Mouse (Mus musculus) forebrain, postnatal 0 days (tissue): ENCODE measurements around the gene Fbxo7. TPM values are rescaled to one million over a fixed set of nuclear protein-coding genes. Genes with fewer than 3 reads are reported as not detected.
A peak's percentile ranks its signal among the peaks of the same experiment; 100 is the strongest.

Source experiments
- ATAC-seq: fragments of 200-750 bp; cut with Nextera tagmentation; 2 replicates; pipeline ENCODE4 v1.8.0; 2017; ENCODE audit warnings: mild to moderate bottlenecking, moderate library complexity
- DNase-seq: peaks from one replicate; pipeline ENCODE4 v3.0.0-alpha.2; 2015
- H3K27ac ChIP-seq: fragments of 300-500 bp; sonication (generic); 2 replicates; pipeline ENCODE4 v1.5.1; 2014; ENCODE audit warnings: low read depth, mild to moderate bottlenecking, antibody characterized with exemption, low read length, moderate library complexity, mixed read lengths
- H3K27me3 ChIP-seq: fragments of 300-500 bp; sonication (generic); 2 replicates; pipeline ENCODE4 v1.6.1; 2014; ENCODE audit warnings: mild to moderate bottlenecking, low read length, mixed read lengths; ENCODE audit not compliant: insufficient read depth
- H3K36me3 ChIP-seq: fragments of 300-500 bp; sonication (generic); 2 replicates; pipeline ENCODE4 v1.6.1; 2014; ENCODE audit warnings: mild to moderate bottlenecking, moderate library complexity; ENCODE audit not compliant: insufficient read depth
- H3K4me1 ChIP-seq: fragments of 300-500 bp; sonication (generic); 2 replicates; pipeline ENCODE4 v1.6.1; 2014; ENCODE audit warnings: antibody characterized with exemption; ENCODE audit not compliant: insufficient read depth
- H3K4me2 ChIP-seq: fragments of 300-500 bp; sonication (generic); 2 replicates; pipeline ENCODE4 v1.6.1; 2014; ENCODE audit warnings: low read depth, mild to moderate bottlenecking, moderate library complexity
- H3K4me3 ChIP-seq: fragments of 300-500 bp; sonication (generic); 2 replicates; pipeline ENCODE4 v1.5.1; 2014; ENCODE audit warnings: low read depth, low read length, mixed read lengths
- H3K9ac ChIP-seq: fragments of 300-500 bp; sonication (generic); 2 replicates; pipeline ENCODE4 v1.6.1; 2014; ENCODE audit warnings: mild to moderate bottlenecking
- H3K9me3 ChIP-seq: fragments of 300-500 bp; sonication (generic); 2 replicates; pipeline ENCODE4 v1.6.1; 2016; ENCODE audit warnings: low read length
- CTCF ChIP-seq: sonication (generic); IDR thresholded peaks from 2 replicates; pipeline ENCODE4 v1.5.1; 2016; ENCODE audit warnings: antibody characterized with exemption, control low read depth, low read depth
- WGBS: fragments of 180-500 bp; shearing (Covaris S2); extraction: QIAGEN DNeasy Blood & Tissue Kit; methylation state at CpG from one replicate; pipeline ENCODE4 v1.1.7; 2014; 5-methylcytosine and 5-hydroxymethylcytosine counted together
- polyA plus RNA-seq: library from polyadenylated mRNA; unstranded; fragments of >200 nt; fragmentation: Nextera tagmentation; extraction: Ambion mirVana; gene quantifications from 2 replicates; pipeline ENCODE4 v1.2.1, GENCODE M21; 2015
- total RNA-seq: library from RNA; depleted of rRNA; stranded (reverse); fragments of >200 nt; gene quantifications from 2 replicates; pipeline ENCODE4 v1.2.3, GENCODE M21; 2014; rRNA removed

Gene Fbxo7
- total and polyA plus RNA-seq, 2 experiments from 2014 or later, result 15.0 to 23.2 TPM

DNA sequence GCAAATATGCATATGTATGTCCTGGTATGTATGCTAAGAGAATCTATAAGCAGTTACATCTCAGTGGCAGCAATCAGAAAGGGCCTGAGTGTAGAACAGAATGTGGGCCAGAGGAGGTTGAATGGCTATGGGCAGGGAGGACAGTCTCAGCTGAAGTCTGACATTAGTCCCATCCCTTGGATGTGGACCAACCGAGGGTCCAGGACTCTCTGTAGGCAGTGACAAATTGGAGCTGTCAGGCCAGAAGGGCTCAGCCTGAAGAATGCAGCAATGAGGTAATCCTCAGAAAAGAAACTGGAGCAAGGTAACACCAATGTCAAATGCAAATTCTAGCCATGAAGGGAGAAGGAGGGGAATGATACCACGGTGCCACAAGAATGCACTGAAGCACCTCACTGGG, 55.5 kb downstream of the Fbxo7 start:
- Histone ChIP-seq H3K9ac (no peak overlapping the region), H3K27ac (no peak overlapping the region), H3K4me1 (no peaks in the 10 kb centered on the region), H3K9me3 (no peaks in the 10 kb centered on the region), H3K4me2 (no peak overlapping the region), H3K36me3 (peaks cover 3% of the 10 kb centered on the region; the same call in 1 of the 2 replicates), H3K4me3 (no peak overlapping the region), H3K27me3 (no peaks in the 10 kb centered on the region)
- 88% methylated on average over 2 of the region's 2 CpGs for WGBS
- DNase-seq (no peak), ATAC-seq (no peak)
- TF ChIP-seq CTCF, result no peak

DNA sequence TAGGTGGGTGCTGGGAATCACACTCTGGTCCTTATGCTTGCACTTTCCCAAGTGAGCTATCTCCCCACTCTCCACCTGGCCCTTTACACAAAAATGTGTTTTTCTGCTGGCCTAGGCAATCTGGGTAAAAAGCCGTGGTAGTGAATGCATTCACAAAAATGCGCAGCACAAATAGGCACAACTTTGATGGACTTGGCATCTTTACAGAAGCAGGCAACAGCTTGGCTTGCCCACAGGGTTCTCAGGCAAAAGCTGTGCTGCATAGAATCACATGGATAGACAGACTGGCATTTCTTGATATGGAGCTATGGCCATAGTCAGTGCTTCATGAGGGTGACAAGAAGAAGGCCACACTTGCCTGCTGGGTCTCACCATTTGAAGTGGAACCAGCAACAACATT, 57.0 kb downstream of the Fbxo7 start:
- Histone ChIP-seq H3K9ac (no peak overlapping the region), H3K4me3 (no peak overlapping the region), H3K36me3 (no peaks in the 10 kb centered on the region), H3K27me3 (no peaks in the 10 kb centered on the region), H3K9me3 (no peaks in the 10 kb centered on the region), H3K4me2 (no peak overlapping the region), H3K4me1 (no peaks in the 10 kb centered on the region), H3K27ac (no peak overlapping the region)
- DNase-seq (no peak), ATAC-seq (no peak)
- WGBS, result 54% methylated on average over 2 of the region's 2 CpGs
- no peak for TF ChIP-seq CTCF

DNA sequence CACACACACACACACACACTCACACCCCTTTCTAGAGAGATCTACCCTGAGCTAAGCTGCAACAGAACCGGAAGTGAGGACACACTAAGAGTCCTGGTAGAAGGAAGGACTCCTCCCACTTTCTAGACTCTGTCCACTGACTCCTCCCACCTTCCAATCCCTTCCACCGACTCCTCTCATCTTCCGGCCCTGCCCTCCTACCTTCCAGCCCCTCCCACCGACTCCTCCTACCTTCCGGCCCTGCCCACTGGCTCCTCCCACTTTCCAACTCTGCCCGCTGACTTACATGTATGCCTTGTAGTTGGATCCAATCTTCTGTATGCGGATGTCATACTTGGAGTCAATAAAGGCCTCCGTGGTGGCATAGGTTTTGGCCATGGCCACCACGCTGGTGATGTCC, 58.1 kb downstream of the Fbxo7 start:
- Histone ChIP-seq H3K9ac (no peak overlapping the region), H3K4me1 (no peaks in the 10 kb centered on the region), H3K27ac (no peak overlapping the region), H3K36me3 (no peaks in the 10 kb centered on the region), H3K27me3 (no peaks in the 10 kb centered on the region), H3K4me3 (no peak overlapping the region), H3K4me2 (no peak overlapping the region), H3K9me3 (no peaks in the 10 kb centered on the region)
- ATAC-seq (no peak), DNase-seq (no peak)
- WGBS, result 87% methylated on average over 9 of the region's 9 CpGs
- TF ChIP-seq CTCF, result no peak

DNA sequence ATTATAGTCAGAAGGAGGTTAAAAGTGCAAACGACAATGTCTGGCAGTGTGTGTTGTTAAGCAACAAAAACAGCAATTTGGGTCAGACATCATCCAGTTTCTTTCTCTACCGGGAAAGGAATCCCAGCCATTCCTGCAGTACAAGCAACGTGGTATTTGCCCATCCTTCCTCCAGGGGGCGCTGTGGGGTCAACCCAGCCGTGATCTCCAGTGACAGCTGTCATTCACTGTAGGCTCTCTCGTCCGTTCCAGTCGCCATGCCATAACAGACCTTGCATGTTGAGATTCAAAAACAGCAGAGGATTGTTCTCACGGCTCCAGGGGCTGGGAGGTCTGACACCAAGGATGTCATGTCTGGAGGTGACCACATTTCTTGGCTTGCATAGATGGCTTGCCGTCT, 70.1 kb downstream of the Fbxo7 start:
- ATAC-seq, result no peak
- Histone ChIP-seq H3K9ac (no peak overlapping the region), H3K4me3 (no peak overlapping the region), H3K9me3 (no peaks in the 10 kb centered on the region), H3K4me1 (no peaks in the 10 kb centered on the region), H3K4me2 (no peak overlapping the region), H3K27me3 (no peaks in the 10 kb centered on the region), H3K27ac (no peak overlapping the region), H3K36me3 (no peaks in the 10 kb centered on the region)
- no peak for DNase-seq
- peak; percentile 54 for TF ChIP-seq CTCF
- 45% methylated on average over 10 of the region's 10 CpGs for WGBS

GRCm38 (mm10) chr10:86093109-86094035, 71.6 kb downstream of the Fbxo7 start:
- DNase-seq (no peak), ATAC-seq (no peak)
- no peak overlapping the region for H3K27ac ChIP-seq

DNA sequence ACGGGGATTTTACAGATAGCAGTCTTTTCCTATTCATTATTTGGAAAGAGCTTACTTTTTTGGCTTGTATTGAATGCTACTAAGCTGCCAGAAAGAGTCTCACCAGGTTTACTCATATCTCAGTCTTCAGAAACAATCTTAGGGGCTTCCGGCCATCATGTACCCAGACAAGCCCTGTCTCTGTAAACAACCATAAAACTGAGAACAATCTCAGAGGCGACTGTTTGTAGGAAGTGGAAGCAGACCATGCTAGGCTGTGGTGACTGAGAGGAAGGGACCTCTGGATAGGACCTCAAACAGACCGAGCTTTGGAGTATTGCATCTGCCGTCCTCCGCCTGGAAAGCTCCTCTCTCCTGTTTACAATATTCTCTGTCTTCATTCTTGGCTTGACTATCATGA, 76.6 kb downstream of the Fbxo7 start:
- DNase-seq (no peak), ATAC-seq (no peak)
- Histone ChIP-seq H3K9ac (no peak overlapping the region), H3K36me3 (no peaks in the 10 kb centered on the region), H3K27me3 (no peaks in the 10 kb centered on the region), H3K27ac (no peak overlapping the region), H3K4me1 (no peaks in the 10 kb centered on the region), H3K4me3 (no peak overlapping the region), H3K4me2 (no peak overlapping the region), H3K9me3 (no peaks in the 10 kb centered on the region)
- 86% methylated on average over 6 of the region's 6 CpGs for WGBS
- TF ChIP-seq CTCF, result no peak

More at GRCm38 (mm10) chr10:86093109-86094035, 71.6 kb downstream of the Fbxo7 start:
- Histone ChIP-seq H3K4me3 (no peak overlapping the region), H3K27me3 (no peaks in the 10 kb centered on the region), H3K36me3 (no peaks in the 10 kb centered on the region), H3K9me3 (no peaks in the 10 kb centered on the region), H3K9ac (no peak overlapping the region), H3K4me1 (no peaks in the 10 kb centered on the region), H3K4me2 (no peak overlapping the region)
- 76% methylated on average over 14 of the region's 14 CpGs for WGBS
- TF ChIP-seq CTCF, result no peak

- WGBS, result 68% methylated on average over 3 of the region's 3 CpGs
Measured at GRCm38 (mm10) chr10:86100281-86100851, 78.6 kb downstream of the Fbxo7 start.

More at GRCm38 (mm10) chr10:86100281-86100851, 78.6 kb downstream of the Fbxo7 start:
- Histone ChIP-seq H3K4me3 (no peak overlapping the region), H3K9ac (no peak overlapping the region), H3K36me3 (no peaks in the 10 kb centered on the region), H3K4me2 (no peak overlapping the region), H3K27me3 (no peaks in the 10 kb centered on the region), H3K27ac (no peak overlapping the region), H3K9me3 (no peaks in the 10 kb centered on the region), H3K4me1 (no peaks in the 10 kb centered on the region)
- ATAC-seq (peak; percentile 73), DNase-seq (peak; percentile 27)
- TF ChIP-seq CTCF, result no peak

Other genes with a start within 250 kb of the Fbxo7 start
- gene Pwp1, start 192.5 kb upstream of the Fbxo7 start, total RNA-seq, result 56.3 and 63.9 TPM in 2 replicates
- 60.9 and 62.3 TPM in 2 replicates for gene Pwp1, start 192.5 kb upstream of the Fbxo7 start, polyA plus RNA-seq
- gene Prdm4, start 104.8 kb upstream of the Fbxo7 start, total RNA-seq, result 51.6 and 65.0 TPM in 2 replicates
- 12.8 and 14.6 TPM in 2 replicates for gene Prdm4, start 104.8 kb upstream of the Fbxo7 start, polyA plus RNA-seq
- 0.08 and 0.24 TPM in 2 replicates for gene Ascl4, start 94.3 kb upstream of the Fbxo7 start, total RNA-seq
- 0.18 and 0.34 TPM in 2 replicates for gene Ascl4, start 94.3 kb upstream of the Fbxo7 start, polyA plus RNA-seq
- gene Rtcb, start 64.1 kb upstream of the Fbxo7 start, total RNA-seq, result 134 and 139 TPM in 2 replicates
- 182 TPM in 2 replicates for gene Rtcb, start 64.1 kb upstream of the Fbxo7 start, polyA plus RNA-seq
- gene Bpifc, start 10.1 kb upstream of the Fbxo7 start, total RNA-seq, result 0.10 TPM in 1 of 2 replicates, not detected in the other
- 0.13 TPM in 1 of 2 replicates, not detected in the other for gene Bpifc, start 10.1 kb upstream of the Fbxo7 start, polyA plus RNA-seq